Comparison of ENCODE assay signal across 29 mouse cellular contexts in the genomic region with DNA sequence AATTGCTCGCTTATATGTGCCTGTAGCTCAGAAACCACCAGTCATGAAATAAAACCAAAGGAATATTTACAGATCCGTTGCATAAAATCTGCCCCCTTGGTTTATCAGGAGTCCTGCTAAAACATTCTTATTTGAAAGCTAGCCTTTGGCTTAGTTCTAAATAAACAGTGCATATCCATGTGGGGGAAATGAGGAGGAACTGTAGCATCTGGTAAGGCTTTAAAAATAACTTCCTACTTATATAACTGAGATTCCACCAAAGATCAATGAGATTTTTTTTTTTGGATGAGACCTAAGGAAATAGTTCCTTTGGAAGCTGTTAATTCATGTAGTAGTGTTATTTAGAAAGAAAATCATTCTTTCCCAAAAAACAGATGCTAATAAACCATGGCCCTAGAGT.
"Had no signal": no experiment of that assay in that cellular context is flagged by ENCODE, and none has a peak within 500 bp of the region (broad histone marks: within the 10 kb centered on the region; RNA-seq: fewer than 3 reads in every experiment).

No protein-coding gene starts in this region.

- ATAC-seq: liver, embryonic 12.5 days; liver, postnatal 0 days; lung, postnatal 0 days; midbrain, embryonic 13.5 days; midbrain, embryonic 15.5 days; midbrain, embryonic 16.5 days had no signal

- H3K27ac ChIP-seq: limb, embryonic 10.5 days; limb, embryonic 12.5 days; limb, embryonic 13.5 days; limb, embryonic 15.5 days; liver, embryonic 12.5 days; liver, embryonic 13.5 days; liver, embryonic 14.5 days; liver, embryonic 15.5 days; lung, embryonic 15.5 days; macrophage; midbrain, embryonic 10.5 days; midbrain, embryonic 12.5 days; midbrain, embryonic 13.5 days; midbrain, embryonic 15.5 days had no signal

- H3K4me3 ChIP-seq: limb, embryonic 10.5 days; limb, embryonic 12.5 days; limb, embryonic 13.5 days; limb, embryonic 15.5 days; liver, embryonic 12.5 days; liver, embryonic 13.5 days; liver, embryonic 15.5 days; lung, embryonic 15.5 days; megakaryocyte, embryonic 14.5 days; midbrain, embryonic 10.5 days; midbrain, embryonic 12.5 days; midbrain, embryonic 13.5 days; midbrain, embryonic 15.5 days; myocyte had no signal

- DNase-seq: left cerebral cortex, postnatal 4 days; liver; liver, embryonic 13.5 days; liver, postnatal 0 days; lung, adult 18-20 months; lung, adult 2 months; lung, embryonic 14.5 days; lung, postnatal 10 days; lung, postnatal 14 days; lung, postnatal 36 days; lung, postnatal 4 days; midbrain, embryonic 14.5 days had no signal
